Mouse (Mus musculus) hindbrain, embryonic 16.5 days (tissue): ENCODE results near the gene Trim2. TPM values are rescaled to one million over a fixed set of nuclear protein-coding genes. Genes with fewer than 3 reads are reported as not detected.

Experiments
- ATAC-seq: fragments of 200-750 bp; cut with Nextera tagmentation; 2 replicates; pipeline ENCODE4 v1.8.0; 2017; ENCODE audit warnings: moderate TSS enrichment, moderate library complexity
- H3K27ac ChIP-seq: fragments of 300-500 bp; sonication (generic); 2 replicates; pipeline ENCODE4 v1.5.1; 2014; ENCODE audit warnings: low read depth, mild to moderate bottlenecking, control low read depth, low read length, moderate library complexity
- H3K27me3 ChIP-seq: fragments of 300-500 bp; sonication (generic); replicated peaks from 2 replicates; pipeline ENCODE4 v1.6.1; 2014; ENCODE audit warnings: low read length; ENCODE audit not compliant: control insufficient read depth, insufficient read depth
- H3K36me3 ChIP-seq: fragments of 300-500 bp; sonication (generic); 2 replicates; pipeline ENCODE4 v1.6.1; 2014; ENCODE audit warnings: mild to moderate bottlenecking, low read length, moderate library complexity, mixed read lengths; ENCODE audit not compliant: control insufficient read depth, insufficient read depth
- H3K4me1 ChIP-seq: fragments of 300-500 bp; sonication (generic); 2 replicates; pipeline ENCODE4 v1.6.1; 2014; ENCODE audit warnings: low read depth, low read length; ENCODE audit not compliant: control insufficient read depth, insufficient read depth
- H3K4me2 ChIP-seq: fragments of 300-500 bp; sonication (generic); 2 replicates; pipeline ENCODE4 v1.6.1; 2014; ENCODE audit warnings: mild to moderate bottlenecking, low read length, control low read depth, moderate library complexity
- H3K4me3 ChIP-seq: fragments of 300-500 bp; sonication (generic); 2 replicates; pipeline ENCODE4 v1.5.1; 2014; ENCODE audit warnings: mild to moderate bottlenecking, low read length, control low read depth, moderate library complexity
- H3K9ac ChIP-seq: fragments of 300-500 bp; sonication (generic); 2 replicates; pipeline ENCODE4 v1.6.1; 2014; ENCODE audit warnings: low read depth, mild to moderate bottlenecking, control low read depth, low read length, moderate library complexity
- H3K9me3 ChIP-seq: fragments of 300-500 bp; sonication (generic); 2 replicates; pipeline ENCODE4 v1.6.1; 2014; ENCODE audit warnings: mild to moderate bottlenecking, low read length, moderate library complexity; ENCODE audit not compliant: control insufficient read depth
- WGBS: fragments of 180-500 bp; shearing (Covaris S2); extraction: QIAGEN DNeasy Blood & Tissue Kit; methylation state at CpG from one replicate; pipeline ENCODE4 v1.1.7; 2014; 5-methylcytosine and 5-hydroxymethylcytosine counted together
- polyA plus RNA-seq: library from polyadenylated mRNA; unstranded; fragments of >200 nt; fragmentation: Nextera tagmentation; extraction: Ambion mirVana; gene quantifications from 2 replicates; pipeline ENCODE4 v1.2.1, GENCODE M21; 2015

Trim2 gene
- polyA plus RNA-seq, 1 experiment from 2014 or later, result 154 TPM

DNA sequence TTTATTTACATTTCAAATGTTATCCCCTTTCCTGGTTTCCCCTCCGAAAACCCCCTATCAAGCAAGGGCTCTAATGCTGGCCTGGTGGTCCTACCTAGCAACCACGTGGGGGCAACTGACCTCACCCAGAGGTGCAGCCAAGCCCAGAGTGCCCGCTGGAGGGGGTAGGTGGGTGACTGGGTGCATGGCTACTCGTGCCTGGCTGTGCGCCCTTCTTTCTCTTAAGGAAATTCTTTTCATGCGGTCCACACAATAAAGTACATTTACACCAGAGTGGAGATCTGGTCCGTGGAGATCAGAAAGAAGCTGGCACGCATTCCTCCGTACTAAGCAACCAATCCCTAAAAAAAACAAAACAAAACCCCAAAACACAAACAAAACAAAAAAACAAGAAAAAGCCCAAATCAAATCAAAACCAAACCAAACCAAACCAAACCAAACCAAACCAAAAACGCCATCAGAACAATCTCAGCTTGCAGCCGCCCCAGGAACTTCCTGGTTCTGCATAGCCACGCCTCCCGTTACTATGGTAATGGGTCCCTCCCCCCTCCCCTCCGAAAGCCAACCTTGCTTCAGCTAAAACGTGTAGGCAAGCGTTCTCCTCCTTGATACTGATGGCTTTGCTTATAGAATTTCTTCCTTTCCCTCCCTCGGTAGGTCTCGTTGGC, 78.3 kb downstream of the Trim2 start:
- Histone ChIP-seq H3K36me3 (no peaks in the 10 kb centered on the region), H3K9ac (peak overlapping the region; percentile 58), H3K27ac (peak overlapping the region; percentile 76), H3K27me3 (no peaks in the 10 kb centered on the region), H3K4me1 (peaks cover 14% of the 10 kb centered on the region; the same call in 1 of the 2 replicates), H3K9me3 (no peaks in the 10 kb centered on the region), H3K4me2 (peak overlapping the region; percentile 81), H3K4me3 (peak overlapping the region; percentile 49)
- ATAC-seq, result peak; percentile 84
- 0% methylated on average over 18 of the region's 18 CpGs for WGBS

DNA sequence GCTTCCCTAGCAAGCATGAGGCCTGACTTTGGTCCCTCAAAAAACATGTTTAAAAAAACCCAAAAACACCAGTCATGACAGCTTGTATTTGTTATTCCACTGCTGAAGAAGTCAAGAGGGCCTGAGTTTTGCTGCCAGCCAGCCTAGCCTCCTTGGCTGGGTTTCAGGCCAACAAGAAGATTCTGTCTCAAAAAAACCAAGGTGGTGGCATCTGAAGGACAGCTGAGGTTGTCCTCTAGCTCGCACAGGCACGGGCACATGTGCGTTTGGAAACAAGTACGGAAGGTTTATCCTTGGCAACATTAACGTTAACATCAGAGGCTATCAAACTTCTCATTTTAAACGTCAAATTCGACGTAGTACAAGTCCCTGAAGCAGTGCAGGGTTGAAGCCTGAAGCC, 79.0 kb downstream of the Trim2 start:
- WGBS, result 26% methylated on average over 8 of the region's 8 CpGs
- Histone ChIP-seq H3K4me3 (no peak overlapping the region), H3K9ac (no peak overlapping the region)

DNA sequence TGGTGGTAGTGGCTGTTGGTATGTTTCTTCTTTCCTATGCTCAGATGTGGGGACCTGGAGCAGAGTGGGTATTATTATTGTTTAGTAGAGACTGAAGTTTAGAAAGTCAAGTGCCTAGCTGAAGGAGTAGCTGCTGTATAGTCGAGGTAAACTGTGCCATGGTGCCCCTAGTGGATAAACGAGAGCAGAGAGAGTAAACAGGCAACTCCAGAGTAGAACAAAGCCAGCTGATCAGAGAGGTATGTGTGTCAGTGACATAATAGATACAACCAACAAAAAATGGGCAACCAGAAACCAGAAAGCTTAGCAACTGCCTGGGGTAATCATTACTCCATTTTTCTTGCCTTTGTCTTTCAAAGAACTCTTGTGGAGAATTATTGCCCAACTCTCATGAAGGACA, 81.7 kb downstream of the Trim2 start:
- WGBS, result 15% methylated on average over 2 of the region's 2 CpGs
- Histone ChIP-seq H3K9ac (no peak overlapping the region), H3K4me1 (peaks cover 8% of the 10 kb centered on the region; the same call in 1 of the 2 replicates), H3K27me3 (no peaks in the 10 kb centered on the region), H3K4me3 (no peak overlapping the region), H3K36me3 (no peaks in the 10 kb centered on the region), H3K9me3 (no peaks in the 10 kb centered on the region), H3K4me2 (no peak overlapping the region), H3K27ac (no peak overlapping the region)
- no peak for ATAC-seq

More for the DNA sequence above, 79.0 kb downstream of the Trim2 start:
- no peak for ATAC-seq
- H3K9me3 ChIP-seq, result no peaks in the 10 kb centered on the region
- no peaks in the 10 kb centered on the region for H3K27me3 ChIP-seq
- H3K36me3 ChIP-seq, result no peaks in the 10 kb centered on the region
- no peak overlapping the region for H3K27ac ChIP-seq
- H3K4me1 ChIP-seq, result peaks cover 14% of the 10 kb centered on the region; the same call in 1 of the 2 replicates
- peak overlapping the region; percentile 14; the same call in 1 of the 2 replicates for H3K4me2 ChIP-seq

- no peaks in the 10 kb centered on the region for H3K9me3 ChIP-seq
- H3K27ac ChIP-seq, result peak overlapping the region; percentile 88
- H3K9ac ChIP-seq, result peak overlapping the region; percentile 66
- H3K4me3 ChIP-seq, result peak overlapping the region; percentile 55
- WGBS, result 0% methylated on average over 11 of the region's 11 CpGs
- ATAC-seq, result peak; percentile 89
- peaks cover 34% of the 10 kb centered on the region for H3K4me1 ChIP-seq
- H3K4me2 ChIP-seq, result peak overlapping the region; percentile 63
- no peaks in the 10 kb centered on the region for H3K36me3 ChIP-seq
- no peaks in the 10 kb centered on the region for H3K27me3 ChIP-seq
Observed at GRCm38 (mm10) chr3:84220748-84221147, 85.9 kb downstream of the Trim2 start.

DNA sequence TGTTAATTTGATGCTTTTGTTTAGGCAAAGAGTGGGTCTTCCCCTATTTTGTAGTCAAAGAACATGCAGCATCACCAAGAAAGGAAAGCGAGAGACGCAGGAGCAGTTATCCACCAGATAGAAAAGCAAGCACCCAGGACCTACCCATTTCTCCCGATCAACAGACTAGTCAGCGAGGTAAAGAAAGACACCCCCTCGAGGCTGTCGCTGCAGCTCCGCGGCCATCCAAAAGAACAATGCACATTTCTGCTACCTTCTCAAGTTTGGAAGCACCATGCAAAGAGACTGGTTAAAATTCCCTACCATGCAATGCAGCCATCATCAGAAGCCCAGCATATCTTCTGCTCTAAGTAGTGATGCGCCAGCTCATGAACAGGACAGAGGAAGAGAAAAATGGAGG, 86.4 kb downstream of the Trim2 start:
- ATAC-seq, result peak; percentile 21
- Histone ChIP-seq H3K9ac (peak overlapping the region; percentile 66), H3K36me3 (no peaks in the 10 kb centered on the region), H3K4me1 (peaks cover 38% of the 10 kb centered on the region), H3K4me3 (peak overlapping the region; percentile 55), H3K4me2 (peak overlapping the region; percentile 63), H3K9me3 (no peaks in the 10 kb centered on the region), H3K27me3 (no peaks in the 10 kb centered on the region), H3K27ac (peak overlapping the region; percentile 88)
- WGBS, result 0% methylated on average over 9 of the region's 9 CpGs

DNA sequence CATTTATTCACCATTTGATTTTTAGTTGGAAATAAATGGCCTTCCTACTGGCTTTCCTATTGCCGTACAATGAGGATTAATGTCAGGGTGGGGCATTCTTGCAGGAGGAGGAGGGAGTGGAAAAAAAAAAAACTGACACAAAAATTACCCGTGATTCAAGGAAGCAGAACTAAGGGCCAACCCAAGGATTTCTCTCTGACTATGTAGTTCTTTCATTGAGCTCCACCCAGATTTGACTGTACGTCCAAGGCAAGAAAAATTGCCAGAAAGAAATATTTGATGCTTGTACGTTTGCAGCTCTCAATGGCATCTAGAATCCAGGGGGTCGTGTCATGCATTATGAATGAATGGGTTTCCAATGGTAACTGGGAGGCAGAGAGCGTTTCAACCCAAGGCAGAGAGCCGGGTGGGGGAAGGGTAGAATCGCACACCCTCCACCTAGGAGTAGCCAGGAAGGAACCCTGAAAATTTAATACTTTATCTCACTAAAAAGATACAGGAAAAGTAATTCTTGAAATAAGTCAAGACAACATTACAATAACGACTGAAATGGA, 86.9 kb downstream of the Trim2 start:
- peak overlapping the region; percentile 63 for H3K4me2 ChIP-seq
- H3K4me1 ChIP-seq, result peaks cover 44% of the 10 kb centered on the region
- H3K27ac ChIP-seq, result peak overlapping the region; percentile 88
- ATAC-seq, result peak; percentile 59
- H3K9ac ChIP-seq, result peak overlapping the region; percentile 66
- no peaks in the 10 kb centered on the region for H3K9me3 ChIP-seq
- 2% methylated on average over 9 of the region's 9 CpGs for WGBS
- peak overlapping the region; percentile 55 for H3K4me3 ChIP-seq
- H3K27me3 ChIP-seq, result no peaks in the 10 kb centered on the region
- H3K36me3 ChIP-seq, result no peaks in the 10 kb centered on the region

GRCm38 (mm10) chr3:84219166-84219710, 87.4 kb downstream of the Trim2 start:
- Histone ChIP-seq H3K36me3 (no peaks in the 10 kb centered on the region), H3K4me3 (peak overlapping the region; percentile 55), H3K27ac (peak overlapping the region; percentile 9), H3K4me1 (peaks cover 49% of the 10 kb centered on the region), H3K9ac (peak overlapping the region; percentile 46), H3K27me3 (no peaks in the 10 kb centered on the region), H3K9me3 (no peaks in the 10 kb centered on the region), H3K4me2 (peak overlapping the region; percentile 63)
- WGBS, result 9% methylated on average over 2 of the region's 2 CpGs
- ATAC-seq, result no peak

DNA sequence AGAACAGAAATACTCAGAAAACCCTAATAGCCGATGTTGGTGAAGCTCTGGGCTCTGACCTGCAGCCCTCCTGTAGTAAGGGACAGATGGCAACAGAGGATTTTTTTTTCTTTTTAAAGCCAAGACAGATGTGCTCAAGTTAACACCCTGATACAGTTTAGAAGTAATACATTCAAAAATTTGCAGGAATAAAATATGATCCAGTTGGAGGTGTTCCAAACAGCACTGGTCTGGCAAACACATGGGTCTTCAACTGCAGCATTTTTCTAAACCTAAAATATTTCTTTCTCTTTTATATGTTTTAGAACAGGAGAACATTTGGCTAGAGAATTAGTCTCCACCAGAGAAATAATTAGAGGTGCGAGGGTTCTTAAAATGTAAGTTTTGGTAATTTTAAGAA, 88.2 kb downstream of the Trim2 start:
- no peak overlapping the region; the same call in 1 of the 2 replicates for H3K27ac ChIP-seq
- peak overlapping the region; percentile 39 for H3K9ac ChIP-seq
- no peaks in the 10 kb centered on the region for H3K9me3 ChIP-seq
- H3K4me3 ChIP-seq, result peak overlapping the region; percentile 55
- H3K36me3 ChIP-seq, result no peaks in the 10 kb centered on the region
- no peak for ATAC-seq
- H3K4me1 ChIP-seq, result peaks cover 53% of the 10 kb centered on the region
- peak overlapping the region; percentile 63 for H3K4me2 ChIP-seq
- no peaks in the 10 kb centered on the region for H3K27me3 ChIP-seq
- 41% methylated on average over 2 of the region's 2 CpGs for WGBS

- H3K9ac ChIP-seq, result peak overlapping the region; percentile 39
Observed at GRCm38 (mm10) chr3:84217961-84218351, 88.7 kb downstream of the Trim2 start.

More at GRCm38 (mm10) chr3:84217961-84218351, 88.7 kb downstream of the Trim2 start:
- Histone ChIP-seq H3K36me3 (no peaks in the 10 kb centered on the region), H3K4me2 (peak overlapping the region; percentile 63), H3K27ac (peak overlapping the region; percentile 67), H3K4me1 (peaks cover 53% of the 10 kb centered on the region), H3K4me3 (peak overlapping the region; percentile 55), H3K9me3 (no peaks in the 10 kb centered on the region), H3K27me3 (no peaks in the 10 kb centered on the region)
- no peak for ATAC-seq
- 16% methylated on average over 4 of the region's 4 CpGs for WGBS
